Mouse (Mus musculus): ENCODE measurements around the gene Catsperd.

The Catsperd gene

GRCm38 (mm10) chr17:56592553-56592952 is 35.4 kb upstream of the Catsperd start:
- Histone ChIP-seq H3K4me3 (replicated peaks; ENCODE audit: low read length) (no peak overlapping the region), H3K27me3 (ENCODE audit: insufficient read depth, low read length) (no peaks in the 10 kb centered on the region), H3K36me3 (ENCODE audit: insufficient read depth, low read length) (peaks cover 100% of the 10 kb centered on the region), H3K9me3 (ENCODE audit: low read length) (no peaks in the 10 kb centered on the region), H3K4me1 (replicated peaks; ENCODE audit: low read depth, low read length) (peaks cover 49% of the 10 kb centered on the region)
- TF ChIP-seq POU5F1 (IDR thresholded peaks at IDR 0.05; ENCODE audit: borderline replicate concordance, low read length) (no peak), CTCF (conservative IDR thresholded peaks at IDR 0.05; ENCODE audit: low read length) (no peak), NANOG (IDR thresholded peaks at IDR 0.05; ENCODE audit: borderline replicate concordance, low read length) (no peak)

DNA sequence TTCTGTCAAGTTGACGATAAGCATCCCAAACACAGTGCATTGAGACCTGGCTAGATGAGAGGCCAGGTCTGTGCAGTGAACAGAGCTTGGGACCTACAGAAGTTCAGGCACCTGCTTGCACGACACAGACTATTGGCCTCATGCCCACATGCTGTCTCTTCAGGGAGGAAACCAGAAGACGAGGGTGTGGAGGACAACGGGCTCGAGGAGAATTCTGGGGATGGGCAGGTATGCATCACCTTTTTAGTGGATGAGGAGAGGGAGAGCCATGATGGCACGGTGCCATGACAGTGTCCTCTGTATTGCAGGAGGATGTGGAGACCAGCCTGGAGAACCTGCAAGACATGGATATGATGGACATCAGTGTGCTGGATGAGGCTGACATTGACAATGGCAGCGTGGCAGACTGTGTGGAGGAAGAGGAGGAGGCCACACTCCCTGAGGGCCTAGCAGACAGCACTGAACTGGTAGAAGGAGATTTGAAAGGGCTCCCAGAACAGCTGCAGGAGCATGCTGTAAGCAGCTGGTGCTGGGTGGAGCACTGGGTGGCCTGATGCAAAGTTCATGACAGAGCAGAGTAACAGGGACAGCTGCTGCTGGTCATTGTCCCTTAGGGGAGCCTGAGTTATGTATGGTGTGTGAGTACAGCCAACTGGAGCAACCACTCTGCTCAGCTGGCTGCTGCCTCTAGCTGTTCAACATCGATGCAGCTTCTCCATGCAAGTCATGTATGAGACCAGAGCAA is 34.2 kb upstream of the Catsperd start:
- Histone ChIP-seq H3K36me3 (ENCODE audit: insufficient read depth, low read length) (peaks cover 96% of the 10 kb centered on the region), H3K9me3 (ENCODE audit: low read length) (no peaks in the 10 kb centered on the region), H3K4me3 (replicated peaks; ENCODE audit: low read length) (no peak overlapping the region), H3K4me1 (replicated peaks; ENCODE audit: low read depth, low read length) (peaks cover 45% of the 10 kb centered on the region), H3K27me3 (ENCODE audit: insufficient read depth, low read length) (no peaks in the 10 kb centered on the region)
- TF ChIP-seq CTCF (conservative IDR thresholded peaks at IDR 0.05; ENCODE audit: low read length), result no peak
- no peak for TF ChIP-seq POU5F1 (IDR thresholded peaks at IDR 0.05; ENCODE audit: borderline replicate concordance, low read length)
- TF ChIP-seq NANOG (IDR thresholded peaks at IDR 0.05; ENCODE audit: borderline replicate concordance, low read length), result no peak

GRCm38 (mm10) chr17:56603186-56604069 is 24.5 kb upstream of the Catsperd start:
- H3K27me3 ChIP-seq (ENCODE audit: insufficient read depth, low read length), result no peaks in the 10 kb centered on the region
- no peak for TF ChIP-seq NANOG (IDR thresholded peaks at IDR 0.05; ENCODE audit: borderline replicate concordance, low read length)
- H3K9me3 ChIP-seq (ENCODE audit: low read length), result no peaks in the 10 kb centered on the region
- peak overlapping the region; percentile 58 for H3K4me3 ChIP-seq (replicated peaks; ENCODE audit: low read length)
- H3K4me1 ChIP-seq (replicated peaks; ENCODE audit: low read depth, low read length), result peaks cover 70% of the 10 kb centered on the region
- H3K36me3 ChIP-seq (ENCODE audit: insufficient read depth, low read length), result peaks cover 93% of the 10 kb centered on the region

DNA sequence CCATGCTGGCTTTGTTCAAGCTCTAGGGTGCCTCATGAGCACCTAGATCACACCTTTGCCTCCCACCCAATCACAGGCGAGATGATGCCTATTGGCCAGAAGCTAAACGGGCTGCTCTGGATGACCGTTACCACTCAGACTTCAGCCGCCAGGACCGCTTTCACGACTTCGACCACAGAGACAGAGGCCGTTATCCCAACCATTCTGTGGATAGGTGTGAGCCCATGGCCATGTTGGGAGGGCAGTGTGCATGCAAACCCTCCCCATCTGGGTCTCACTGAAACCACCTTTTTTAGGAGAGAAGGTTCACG is 23.9 kb upstream of the Catsperd start:
- H3K4me3 ChIP-seq (replicated peaks; ENCODE audit: low read length), result no peak overlapping the region; the same call in 1 of the 2 replicates
- H3K9me3 ChIP-seq (ENCODE audit: low read length), result no peaks in the 10 kb centered on the region
- peaks cover 75% of the 10 kb centered on the region for H3K4me1 ChIP-seq (replicated peaks; ENCODE audit: low read depth, low read length)
- TF ChIP-seq POU5F1 (IDR thresholded peaks at IDR 0.05; ENCODE audit: borderline replicate concordance, low read length), result no peak
- no peak for TF ChIP-seq CTCF (conservative IDR thresholded peaks at IDR 0.05; ENCODE audit: low read length)
- no peak for TF ChIP-seq NANOG (IDR thresholded peaks at IDR 0.05; ENCODE audit: borderline replicate concordance, low read length)
- H3K27me3 ChIP-seq (ENCODE audit: insufficient read depth, low read length), result no peaks in the 10 kb centered on the region
- peaks cover 97% of the 10 kb centered on the region for H3K36me3 ChIP-seq (ENCODE audit: insufficient read depth, low read length)

DNA sequence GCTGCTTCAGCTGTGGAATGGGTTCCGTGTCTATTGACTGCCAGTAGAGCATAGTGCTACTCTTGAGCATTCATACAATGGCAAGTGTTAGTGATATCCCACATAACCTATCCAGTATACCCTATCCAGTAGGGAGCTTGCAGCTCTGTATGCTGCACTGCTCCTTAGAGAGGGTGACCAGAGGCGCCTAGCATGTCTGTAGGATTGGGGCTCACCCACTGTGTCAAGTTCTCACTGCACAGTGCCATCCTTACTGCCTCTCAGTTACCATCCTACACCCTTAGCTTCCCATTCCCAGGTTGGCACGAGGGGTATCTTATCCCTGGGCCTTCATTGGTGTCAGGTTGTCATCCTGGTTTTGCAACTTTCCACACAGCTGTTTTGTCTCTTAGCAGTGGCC is 23.5 kb upstream of the Catsperd start:
- no peaks in the 10 kb centered on the region for H3K27me3 ChIP-seq (ENCODE audit: insufficient read depth, low read length)
- H3K9me3 ChIP-seq (ENCODE audit: low read length), result no peaks in the 10 kb centered on the region
- no peak for TF ChIP-seq NANOG (IDR thresholded peaks at IDR 0.05; ENCODE audit: borderline replicate concordance, low read length)
- no peak for TF ChIP-seq POU5F1 (IDR thresholded peaks at IDR 0.05; ENCODE audit: borderline replicate concordance, low read length)
- TF ChIP-seq CTCF (conservative IDR thresholded peaks at IDR 0.05; ENCODE audit: low read length), result no peak
- H3K4me1 ChIP-seq (replicated peaks; ENCODE audit: low read depth, low read length), result peaks cover 74% of the 10 kb centered on the region
- no peak overlapping the region for H3K4me3 ChIP-seq (replicated peaks; ENCODE audit: low read length)
- H3K36me3 ChIP-seq (ENCODE audit: insufficient read depth, low read length), result peaks cover 93% of the 10 kb centered on the region

GRCm38 (mm10) chr17:56605431-56605830 is 22.5 kb upstream of the Catsperd start:
- Histone ChIP-seq H3K9me3 (ENCODE audit: low read length) (no peaks in the 10 kb centered on the region), H3K4me3 (replicated peaks; ENCODE audit: low read length) (no peak overlapping the region), H3K36me3 (ENCODE audit: insufficient read depth, low read length) (peaks cover 83% of the 10 kb centered on the region), H3K27me3 (ENCODE audit: insufficient read depth, low read length) (no peaks in the 10 kb centered on the region), H3K4me1 (replicated peaks; ENCODE audit: low read depth, low read length) (peaks cover 76% of the 10 kb centered on the region)
- TF ChIP-seq CTCF (conservative IDR thresholded peaks at IDR 0.05; ENCODE audit: low read length), result no peak
- TF ChIP-seq NANOG (IDR thresholded peaks at IDR 0.05; ENCODE audit: borderline replicate concordance, low read length), result no peak
- TF ChIP-seq POU5F1 (IDR thresholded peaks at IDR 0.05; ENCODE audit: borderline replicate concordance, low read length), result no peak

DNA sequence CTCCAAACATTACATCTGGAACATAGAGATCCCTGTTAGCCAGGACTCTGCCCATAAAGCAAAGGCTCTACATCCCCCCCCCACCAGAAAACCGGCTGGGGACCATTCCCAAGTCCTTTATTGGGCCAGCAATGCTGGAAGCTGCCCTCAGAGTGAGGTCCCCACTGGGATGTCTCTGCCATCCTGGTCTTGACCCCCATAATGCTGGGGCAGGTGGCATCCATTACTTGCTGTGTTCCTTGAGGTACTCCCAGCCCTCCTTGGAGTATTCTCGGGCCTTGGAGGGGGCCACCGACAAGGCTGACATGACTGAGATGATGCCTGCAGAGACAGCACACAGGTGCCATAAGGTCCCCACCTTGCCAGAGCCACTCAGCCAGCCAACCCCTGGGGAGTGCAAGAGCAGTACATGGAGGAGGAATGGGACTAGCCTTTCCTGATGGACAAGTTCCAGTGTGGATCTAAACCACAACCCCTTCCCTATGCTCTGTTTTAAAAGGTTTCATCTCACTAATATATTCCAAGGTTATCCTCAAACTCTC is 20.4 kb upstream of the Catsperd start:
- TF ChIP-seq POU5F1 (IDR thresholded peaks at IDR 0.05; ENCODE audit: borderline replicate concordance, low read length) (no peak), NANOG (IDR thresholded peaks at IDR 0.05; ENCODE audit: borderline replicate concordance, low read length) (no peak), CTCF (conservative IDR thresholded peaks at IDR 0.05; ENCODE audit: low read length) (no peak)
- 0 out of 2 replicates have a peak overlapping the region, but pooled peaks have one; percentile 89 for H3K4me3 ChIP-seq (replicated peaks; ENCODE audit: low read length)
- H3K27me3 ChIP-seq (ENCODE audit: insufficient read depth, low read length), result no peaks in the 10 kb centered on the region
- no peaks in the 10 kb centered on the region for H3K9me3 ChIP-seq (ENCODE audit: low read length)
- peaks cover 61% of the 10 kb centered on the region for H3K36me3 ChIP-seq (ENCODE audit: insufficient read depth, low read length)
- H3K4me1 ChIP-seq (replicated peaks; ENCODE audit: low read depth, low read length), result peaks cover 83% of the 10 kb centered on the region

GRCm38 (mm10) chr17:56608699-56609098 is 19.2 kb upstream of the Catsperd start:
- peaks cover 77% of the 10 kb centered on the region for H3K4me1 ChIP-seq (replicated peaks; ENCODE audit: low read depth, low read length)
- no peaks in the 10 kb centered on the region for H3K9me3 ChIP-seq (ENCODE audit: low read length)
- peaks cover 52% of the 10 kb centered on the region for H3K36me3 ChIP-seq (ENCODE audit: insufficient read depth, low read length)
- TF ChIP-seq POU5F1 (IDR thresholded peaks at IDR 0.05; ENCODE audit: borderline replicate concordance, low read length), result no peak
- TF ChIP-seq CTCF (conservative IDR thresholded peaks at IDR 0.05; ENCODE audit: low read length), result no peak
- TF ChIP-seq NANOG (IDR thresholded peaks at IDR 0.05; ENCODE audit: borderline replicate concordance, low read length), result no peak
- peak overlapping the region; percentile 89 for H3K4me3 ChIP-seq (replicated peaks; ENCODE audit: low read length)
- no peaks in the 10 kb centered on the region for H3K27me3 ChIP-seq (ENCODE audit: insufficient read depth, low read length)

Measured in E14TG2a.4 (cell line).